Mouse (Mus musculus) brown adipose tissue, adult 24 weeks (tissue): ENCODE measurements around the gene Dcdc2c. TPM values are rescaled to one million over a fixed set of nuclear protein-coding genes. Genes with fewer than 3 reads are reported as not detected.

Source experiments
- H3K27ac ChIP-seq: fragments of 200-500 bp; replicated peaks from 2 replicates; pipeline ENCODE4 v1.5.1; 2012; ENCODE audit warnings: low read depth, mild to moderate bottlenecking, low read length
- H3K4me1 ChIP-seq: fragments of 200-500 bp; 2 replicates; pipeline ENCODE4 v1.6.1; 2012; ENCODE audit warnings: low read length, mixed read lengths; ENCODE audit not compliant: control insufficient read depth, insufficient read depth, insufficient read length
- H3K4me3 ChIP-seq: fragments of 200-500 bp; 2 replicates; pipeline ENCODE4 v1.5.1; 2012; ENCODE audit warnings: low read depth, mild to moderate bottlenecking, low read length, moderate library complexity; ENCODE audit not compliant: insufficient read depth
- polyA plus RNA-seq: library from polyadenylated mRNA; stranded (reverse); fragments of >200 nt; gene quantifications from 2 replicates; pipeline ENCODE4 v1.2.4, GENCODE M21; 2012; ENCODE audit not compliant: missing spikeins, insufficient read depth, insufficient read length

The Dcdc2c gene
- polyA plus RNA-seq, result not detected in 2 replicates

DNA sequence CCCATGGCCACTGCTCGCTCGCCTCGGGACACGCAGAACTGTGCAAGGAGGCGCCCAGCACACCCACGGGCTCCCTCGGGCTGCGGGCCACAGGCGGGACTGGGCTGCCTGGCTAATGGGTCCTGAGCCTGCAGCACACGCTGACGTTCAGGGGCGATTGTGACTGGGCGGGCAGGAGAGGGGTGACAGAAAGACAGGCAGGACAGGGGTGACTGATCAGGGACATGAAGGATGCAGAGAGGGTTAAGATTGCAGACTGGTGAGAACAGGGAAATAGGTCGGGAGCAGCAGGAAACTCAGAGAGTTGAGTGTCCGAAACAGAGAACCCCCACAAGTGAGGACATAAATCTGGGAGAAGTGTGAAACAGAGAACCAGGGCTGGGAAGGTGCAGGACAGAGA is at the start of gene Dcdc2c:
Dcdc2c (minus strand) TSS at position 101 of the 400 bp plus-strand sequence.
- H3K27ac ChIP-seq, result no peak within 1 kb of the TSS
- no peak within 1 kb of the TSS for H3K4me3 ChIP-seq
- no peaks in the 10 kb centered on the region for H3K4me1 ChIP-seq

DNA sequence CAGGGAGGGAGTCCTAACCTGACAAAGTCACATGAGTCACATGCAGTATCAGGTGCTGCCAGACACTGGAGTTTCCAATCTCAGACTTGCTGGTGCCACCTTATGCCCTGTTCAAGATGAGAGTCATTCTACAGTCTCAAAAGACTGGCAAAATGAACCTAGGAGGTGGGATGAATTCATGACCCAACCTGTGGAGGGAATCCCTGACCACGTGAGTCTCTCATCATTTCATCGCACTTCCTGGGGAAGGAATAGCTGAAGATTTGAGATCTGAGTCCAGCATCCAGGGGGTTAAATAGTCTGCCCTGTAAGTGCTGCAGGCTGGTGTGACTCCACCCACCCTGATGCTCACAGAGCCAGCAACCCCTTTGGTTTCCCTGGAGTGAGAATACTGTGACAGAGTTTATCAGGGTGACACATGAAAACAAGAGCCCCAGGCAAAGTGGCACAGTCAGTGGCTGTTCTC is 46.4 kb upstream of the Dcdc2c start:
- Histone ChIP-seq H3K4me1 (no peaks in the 10 kb centered on the region), H3K27ac (no peak overlapping the region), H3K4me3 (no peak overlapping the region)

DNA sequence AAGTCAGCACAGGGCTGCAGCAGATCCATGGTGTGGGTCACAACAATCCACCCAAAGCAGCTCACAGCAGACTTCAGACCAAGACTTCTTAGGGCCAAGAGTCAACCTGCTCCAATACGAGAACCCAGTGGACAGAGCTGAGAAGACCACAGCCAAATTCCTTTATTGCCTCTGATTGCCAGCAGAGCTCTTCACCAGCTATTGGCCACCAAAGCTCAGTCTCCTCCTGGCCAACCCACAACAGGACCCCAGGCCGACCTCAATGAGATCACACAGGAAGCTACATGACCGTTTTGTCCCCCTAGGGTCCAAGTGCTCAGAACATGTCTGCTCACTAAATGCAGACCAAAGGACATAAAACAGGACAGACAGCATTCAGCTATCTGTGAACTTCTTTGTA is 45.9 kb upstream of the Dcdc2c start:
- H3K4me1 ChIP-seq, result no peaks in the 10 kb centered on the region
- no peak overlapping the region for H3K4me3 ChIP-seq
- no peak overlapping the region for H3K27ac ChIP-seq

DNA sequence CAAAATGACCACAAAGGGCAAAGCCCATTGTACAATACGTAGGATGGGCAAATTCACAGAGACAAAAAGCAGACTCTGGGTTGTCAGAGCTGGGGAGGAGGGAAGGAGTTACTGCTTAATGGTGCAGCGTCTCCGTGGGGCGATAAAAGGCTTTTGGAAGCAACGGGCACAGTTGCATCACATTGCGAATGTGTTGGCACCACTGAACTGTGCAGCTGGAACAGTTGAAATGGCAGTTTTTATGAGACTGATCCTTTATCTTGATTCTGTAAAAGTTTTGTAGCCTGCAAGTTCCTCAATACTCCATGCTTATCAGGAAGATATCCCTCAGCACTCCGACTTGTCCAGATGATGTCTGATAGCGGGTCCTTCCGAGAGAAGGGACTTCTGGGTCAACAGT is 45.5 kb upstream of the Dcdc2c start:
- Histone ChIP-seq H3K4me1 (no peaks in the 10 kb centered on the region), H3K4me3 (no peak overlapping the region), H3K27ac (no peak overlapping the region)

DNA sequence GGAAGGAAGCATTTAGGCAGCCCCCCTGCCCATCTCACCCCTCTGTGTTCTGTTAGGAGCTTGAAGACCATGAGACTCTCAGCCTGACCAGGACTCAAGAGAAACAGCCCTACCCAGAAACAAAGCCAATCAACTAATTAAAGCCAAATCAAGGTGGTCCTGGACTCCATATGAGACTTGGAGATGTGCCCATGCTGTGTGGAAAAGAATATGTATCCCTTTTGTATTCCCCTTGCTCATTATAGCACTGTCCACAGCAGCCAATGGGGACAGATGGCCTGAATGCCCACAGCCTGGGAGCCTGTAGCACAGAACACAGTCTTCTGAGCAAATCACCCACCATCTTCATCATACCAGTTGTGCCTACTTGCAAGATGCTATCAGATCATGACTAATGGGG is 44.7 kb upstream of the Dcdc2c start:
- no peak overlapping the region for H3K27ac ChIP-seq
- H3K4me1 ChIP-seq, result no peaks in the 10 kb centered on the region
- no peak overlapping the region for H3K4me3 ChIP-seq

DNA sequence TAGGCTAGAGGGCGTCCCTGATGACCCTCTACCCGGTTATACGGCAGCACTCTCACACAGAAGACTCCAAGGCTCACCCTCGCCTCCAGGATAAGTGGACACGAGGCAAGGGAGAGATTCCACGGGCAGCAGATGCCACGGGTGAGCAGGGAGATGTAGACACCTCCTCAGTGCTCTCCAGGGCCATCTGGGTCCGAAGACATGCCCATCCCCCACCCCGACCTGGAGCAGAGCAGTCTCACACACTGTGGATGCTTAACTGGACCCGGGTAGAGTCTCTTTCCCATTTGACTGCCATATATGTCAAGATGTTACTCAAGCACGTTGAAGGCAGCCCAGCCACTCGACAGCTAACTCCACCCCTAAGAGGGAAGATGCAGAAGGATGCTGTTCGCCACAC is 38.2 kb upstream of the Dcdc2c start:
- Histone ChIP-seq H3K27ac (no peak overlapping the region), H3K4me1 (peaks cover 2% of the 10 kb centered on the region; the same call in 1 of the 2 replicates), H3K4me3 (no peak overlapping the region)

DNA sequence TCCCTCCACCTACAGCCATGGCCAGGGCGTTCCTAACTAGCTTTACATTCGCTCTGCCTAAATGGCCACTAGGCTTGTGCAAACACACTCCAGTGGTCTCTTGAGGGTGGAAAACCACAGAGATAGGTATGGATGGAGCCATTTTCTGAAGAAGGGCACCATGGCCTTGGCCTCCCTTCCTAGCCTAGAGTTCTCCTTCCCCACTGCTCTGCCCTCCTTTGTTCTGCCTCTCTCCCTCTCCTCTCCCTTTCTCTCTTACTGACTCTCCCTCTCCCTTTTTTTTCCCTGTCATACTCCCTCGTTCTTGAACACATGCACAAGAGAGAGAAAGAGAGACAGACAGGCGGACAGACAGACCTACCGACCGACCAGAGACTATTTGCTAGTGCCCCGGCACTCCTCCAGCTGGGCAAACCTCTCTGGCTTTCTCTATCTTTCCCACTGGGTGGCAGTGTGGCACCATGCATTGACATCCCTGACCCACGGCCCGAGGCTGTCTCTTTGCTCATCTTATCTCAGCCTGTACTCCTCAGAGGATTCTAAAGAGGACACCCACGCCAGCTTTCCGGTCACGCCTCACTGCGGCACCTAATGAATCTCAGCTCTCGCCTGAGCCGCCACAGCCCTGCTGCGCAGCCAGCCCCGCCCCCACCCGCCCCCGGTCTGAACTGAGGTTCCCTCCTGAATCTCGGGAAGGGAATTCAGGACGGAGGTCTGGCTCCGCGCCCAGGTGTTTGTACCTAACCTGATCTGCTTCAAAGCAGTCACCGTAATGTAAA is 37.1 kb upstream of the Dcdc2c start:
- Histone ChIP-seq H3K4me1 (peaks cover 2% of the 10 kb centered on the region; the same call in 1 of the 2 replicates), H3K4me3 (peak overlapping the region; percentile 4; the same call in 1 of the 2 replicates), H3K27ac (no peak overlapping the region)

DNA sequence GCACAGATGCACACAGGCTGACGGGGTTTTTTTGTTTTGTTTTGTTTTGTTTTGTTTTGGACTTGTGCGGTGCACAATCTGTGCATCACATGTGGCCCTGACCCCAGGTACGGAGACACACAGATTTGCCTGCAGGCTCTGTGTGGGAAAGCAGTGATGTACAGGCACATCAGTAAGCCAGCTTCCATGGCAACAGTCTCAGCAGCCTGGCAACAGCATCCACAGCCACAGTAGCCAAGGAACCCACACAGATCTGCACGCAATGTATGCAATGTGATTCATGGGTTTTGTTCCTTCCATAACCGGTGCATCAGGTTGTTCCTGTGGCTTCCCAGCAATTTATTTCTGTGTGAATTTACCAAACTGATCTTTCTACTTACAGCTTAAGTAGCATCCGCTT is 35.8 kb upstream of the Dcdc2c start:
- H3K27ac ChIP-seq, result no peak overlapping the region
- no peak overlapping the region for H3K4me3 ChIP-seq
- peaks cover 2% of the 10 kb centered on the region; the same call in 1 of the 2 replicates for H3K4me1 ChIP-seq

DNA sequence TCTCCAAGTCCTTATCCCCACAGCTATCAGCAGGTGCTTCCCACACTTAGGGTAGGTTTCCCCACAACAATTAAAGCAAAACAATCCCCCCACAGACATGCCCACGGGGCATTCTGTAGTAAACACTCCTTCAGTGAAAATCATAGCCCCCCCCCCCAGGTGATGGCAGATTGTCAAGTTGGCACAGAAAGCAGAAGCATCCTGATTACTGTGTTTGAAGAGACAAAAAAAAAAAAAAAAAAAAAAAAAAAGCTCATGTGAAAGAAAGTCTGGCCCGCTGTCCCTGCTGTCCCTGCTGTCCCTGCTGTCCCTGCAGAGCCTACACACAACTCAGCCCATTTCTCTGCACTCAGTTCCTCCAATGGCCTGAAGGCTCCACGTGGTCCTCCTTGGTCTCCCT is 31.8 kb upstream of the Dcdc2c start:
- Histone ChIP-seq H3K4me1 (no peaks in the 10 kb centered on the region), H3K27ac (no peak overlapping the region), H3K4me3 (no peak overlapping the region)

DNA sequence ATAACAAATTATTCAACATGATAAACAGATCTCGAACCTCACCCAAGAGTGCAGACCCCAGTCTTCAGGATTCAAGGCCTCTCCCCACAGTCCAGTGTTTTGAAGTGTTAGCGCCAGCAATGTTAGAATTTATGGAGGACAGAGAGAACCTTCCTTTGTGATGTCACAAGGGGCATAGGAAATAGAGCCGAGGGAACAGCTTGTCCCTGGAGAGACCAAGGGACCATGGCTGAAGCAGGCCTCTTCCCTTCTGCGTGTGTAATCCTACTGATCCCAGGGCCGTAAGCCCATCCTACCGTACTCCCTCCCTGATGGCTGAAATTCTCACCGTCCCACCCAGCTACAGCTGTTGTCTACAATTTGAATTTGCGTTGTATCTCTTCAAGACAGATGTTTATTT is 30.2 kb upstream of the Dcdc2c start, which contains the start of gene Allc:
Allc (minus strand) TSS at position 101 of the 400 bp plus-strand sequence.
- Histone ChIP-seq H3K4me1 (no peaks in the 10 kb centered on the region), H3K27ac (no peak within 1 kb of the TSS), H3K4me3 (no peak within 1 kb of the TSS)

DNA sequence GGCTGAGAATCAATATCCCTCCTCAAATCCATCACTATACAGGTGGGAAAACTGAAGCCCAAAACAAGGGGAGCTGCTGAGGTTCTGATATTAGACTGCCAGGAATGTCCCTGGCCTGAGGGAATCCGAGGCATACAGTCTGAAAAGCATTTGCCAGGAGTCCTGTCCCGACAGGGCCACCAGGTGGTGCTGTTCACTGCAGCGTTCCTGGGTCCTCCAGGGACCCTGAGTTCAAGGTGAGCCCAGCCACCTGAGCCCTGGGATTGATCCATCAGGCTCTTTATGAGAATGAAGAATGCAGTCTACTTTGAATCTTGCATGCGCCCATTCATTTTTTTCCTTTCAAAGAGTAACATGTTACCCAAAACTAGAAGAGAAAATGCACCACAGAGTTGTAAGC is 26.9 kb upstream of the Dcdc2c start:
- no peak overlapping the region for H3K27ac ChIP-seq
- no peak overlapping the region for H3K4me3 ChIP-seq
- no peaks in the 10 kb centered on the region for H3K4me1 ChIP-seq

DNA sequence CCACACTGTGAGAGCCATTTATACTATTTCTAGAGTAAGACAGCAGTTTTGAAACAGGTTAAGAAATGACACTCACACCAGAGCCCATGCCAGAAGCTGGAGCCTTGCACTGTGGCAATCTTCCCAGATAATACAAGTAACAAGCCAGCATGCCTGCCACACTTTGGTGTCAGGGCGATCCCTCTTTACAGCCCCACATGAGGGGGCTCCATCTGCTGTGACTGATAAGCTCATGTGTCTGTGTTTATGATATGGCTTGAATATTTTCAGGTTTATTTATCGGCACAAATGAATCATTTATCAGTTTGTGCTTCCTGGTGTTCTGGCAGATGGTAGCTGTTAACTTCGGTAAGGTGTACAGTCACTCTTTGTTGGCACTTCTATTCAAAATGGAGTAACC is 25.9 kb upstream of the Dcdc2c start:
- no peaks in the 10 kb centered on the region for H3K4me1 ChIP-seq
- no peak overlapping the region for H3K27ac ChIP-seq

DNA sequence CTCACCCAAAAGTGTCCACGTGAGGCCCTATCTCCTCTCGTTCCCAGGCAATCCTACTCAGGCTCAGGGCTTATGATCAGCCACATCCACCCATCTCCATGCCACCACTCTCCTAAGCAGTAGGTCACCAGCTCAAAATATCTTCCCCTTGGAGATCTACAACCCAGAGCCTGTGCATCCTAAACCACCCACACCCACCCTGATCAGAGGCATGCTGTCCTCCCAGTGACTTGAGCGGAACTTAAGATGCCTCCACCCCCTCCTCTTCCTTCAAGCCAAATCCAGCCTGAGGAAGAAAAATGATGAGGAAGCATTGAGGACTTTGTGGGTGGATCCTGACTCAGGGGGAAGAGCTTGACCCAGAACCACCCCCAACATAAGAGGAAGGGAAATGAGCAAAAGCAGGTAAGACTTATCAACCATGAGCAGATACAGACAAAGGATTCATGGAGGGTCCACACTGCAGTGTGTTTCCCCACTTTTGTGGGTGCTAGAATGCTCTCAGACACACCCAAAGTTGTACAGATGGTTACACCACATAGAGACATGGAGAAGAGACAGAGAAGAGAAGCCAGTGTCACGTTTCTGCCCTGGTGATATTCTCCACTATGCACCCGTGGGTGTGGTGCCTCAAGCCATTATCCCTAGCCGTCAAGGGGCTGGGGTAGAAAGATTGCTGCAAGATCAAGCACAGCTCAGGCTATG is 23.3 kb upstream of the Dcdc2c start:
- Histone ChIP-seq H3K4me1 (no peaks in the 10 kb centered on the region), H3K4me3 (no peak overlapping the region), H3K27ac (no peak overlapping the region)

More for the DNA sequence above, 25.9 kb upstream of the Dcdc2c start:
- H3K4me3 ChIP-seq, result no peak overlapping the region

DNA sequence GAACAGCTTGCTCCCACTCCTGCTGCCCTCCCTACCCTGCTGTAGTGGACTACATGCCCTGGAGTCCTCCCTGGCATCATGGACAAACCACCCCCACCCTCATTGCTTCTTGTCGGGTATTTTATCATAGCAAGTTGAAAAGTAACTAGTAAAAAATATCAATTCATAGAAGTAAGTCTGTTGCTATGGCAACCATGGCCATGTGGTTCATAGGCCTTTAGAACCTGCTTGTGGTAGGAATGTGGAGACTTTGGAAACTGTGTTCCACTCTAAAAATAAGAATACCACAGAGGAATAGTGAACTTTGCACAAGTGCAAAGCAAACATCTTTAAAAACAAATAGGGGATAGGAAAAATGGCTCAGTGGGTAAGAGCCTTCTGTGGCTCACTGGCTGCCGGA is 20.0 kb upstream of the Dcdc2c start:
- H3K4me3 ChIP-seq, result no peak overlapping the region
- H3K4me1 ChIP-seq, result no peaks in the 10 kb centered on the region
- H3K27ac ChIP-seq, result no peak overlapping the region

DNA sequence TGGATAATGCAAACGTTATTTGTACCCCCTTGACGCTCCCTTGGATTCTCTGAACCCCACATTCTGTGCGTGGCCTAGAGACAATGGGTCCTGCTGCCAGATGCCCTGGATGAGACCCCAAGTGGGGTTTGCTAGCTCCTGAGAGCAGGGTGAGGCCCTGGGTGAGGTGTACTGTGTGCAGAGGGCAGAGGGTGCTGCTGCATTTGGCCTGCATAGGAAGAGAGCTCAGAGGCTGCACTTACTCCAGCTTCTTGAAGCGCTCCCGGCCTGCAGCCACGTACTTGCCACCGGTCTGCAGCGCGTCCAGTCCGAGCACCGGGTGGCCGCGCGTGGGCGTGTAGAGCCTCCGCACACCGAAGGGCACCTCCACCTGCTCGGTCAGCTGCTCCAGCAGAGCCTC is 424 bp downstream of the Dcdc2c start:
- no peak overlapping the region for H3K27ac ChIP-seq
- H3K4me1 ChIP-seq, result no peaks in the 10 kb centered on the region
- no peak overlapping the region for H3K4me3 ChIP-seq

DNA sequence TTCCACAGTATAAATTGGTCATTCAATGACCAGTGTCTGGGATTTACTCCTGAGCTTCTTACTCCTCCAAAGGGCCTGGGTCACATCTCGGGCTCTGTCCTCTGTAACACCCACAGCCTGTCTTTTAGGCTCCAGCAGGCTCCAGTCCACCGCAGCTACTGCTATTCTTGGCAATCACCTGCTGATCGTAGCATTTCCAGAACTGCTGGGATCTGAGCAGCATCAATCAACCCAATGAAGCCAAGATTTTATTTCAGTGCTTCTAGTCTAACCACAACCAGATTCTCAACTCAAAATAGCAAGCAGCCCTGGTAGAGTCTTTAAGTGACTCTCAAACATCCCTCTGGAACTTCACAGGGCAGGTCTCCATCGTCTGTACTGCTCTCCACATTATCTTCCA is 3.3 kb downstream of the Dcdc2c start:
- H3K4me1 ChIP-seq, result no peaks in the 10 kb centered on the region

More for the DNA sequence above, 3.3 kb downstream of the Dcdc2c start:
- H3K4me3 ChIP-seq, result no peak overlapping the region
- H3K27ac ChIP-seq, result no peak overlapping the region
